Mouse (Mus musculus): ENCODE measurements around the gene Smad1. TPM values are rescaled to one million over a fixed set of nuclear protein-coding genes. Genes with fewer than 3 reads are reported as not detected.

Smad1 gene
- polyA plus RNA-seq, 1 experiment: 23.8 TPM

DNA sequence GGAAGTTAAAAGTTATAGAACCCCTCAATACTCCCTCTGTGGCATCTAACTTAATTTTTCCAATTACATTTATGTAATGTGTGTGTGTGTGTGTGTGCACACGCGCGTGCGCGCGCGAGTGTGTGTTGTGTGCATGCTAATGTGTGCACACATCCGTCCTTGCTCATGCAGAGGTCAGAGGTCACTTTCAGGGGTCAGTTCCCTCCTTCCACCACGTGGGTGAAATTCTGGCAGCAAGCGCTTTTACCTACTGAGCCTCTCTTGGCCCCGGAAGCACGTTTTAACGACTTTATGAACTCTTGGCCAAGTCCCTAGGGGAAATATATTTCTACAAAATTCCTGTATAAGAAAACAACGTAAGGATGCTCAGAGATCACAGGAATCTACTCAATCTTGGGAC lies 19.3 kb downstream of the Smad1 start:
- Histone ChIP-seq H3K27me3 (ENCODE audit: control insufficient read depth, insufficient read depth, low read length, poor library complexity, severe bottlenecking) (no peaks in the 10 kb centered on the region), H3K9ac (ENCODE audit: low read depth, poor library complexity, severe bottlenecking) (no peak overlapping the region), H3K4me3 (ENCODE audit: low read depth, low read length) (no peak overlapping the region), H3K4me1 (ENCODE audit: control insufficient read depth, insufficient read depth, low read length) (peaks cover 3% of the 10 kb centered on the region), H3K27ac (ENCODE audit: insufficient read depth, low read length) (no peak overlapping the region), H3K36me3 (ENCODE audit: control insufficient read depth, insufficient read depth, low read length, poor library complexity, severe bottlenecking) (no peaks in the 10 kb centered on the region), H3K9me3 (replicated peaks; ENCODE audit: control insufficient read depth, insufficient read depth, low read length, poor library complexity, severe bottlenecking) (no peaks in the 10 kb centered on the region; the same call in 1 of the 2 replicates)
- no peak for TF ChIP-seq EP300 (IDR thresholded peaks at IDR 0.05; ENCODE audit: insufficient read depth, low read depth, low read length)
- no peak for TF ChIP-seq POLR2A (IDR thresholded peaks at IDR 0.05; ENCODE audit: insufficient read depth, low read length)

DNA sequence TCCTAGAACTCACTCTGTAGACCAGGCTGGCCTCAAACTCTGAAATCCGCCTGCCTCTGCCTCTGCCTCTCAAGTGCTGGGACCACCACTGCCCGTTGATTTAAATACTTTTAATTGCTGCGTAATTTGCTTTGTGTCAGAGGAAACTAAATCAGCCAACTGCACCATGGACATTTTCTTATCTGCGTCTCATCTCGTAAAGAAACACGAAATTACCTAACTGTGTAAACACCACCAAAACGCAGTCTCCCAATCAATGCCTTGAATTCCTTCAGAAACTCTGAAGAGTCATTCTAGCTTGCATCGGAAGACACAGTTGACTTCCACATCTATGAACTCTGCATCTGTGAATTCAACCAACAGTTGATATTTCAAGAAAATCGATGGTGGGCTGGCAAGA lies 22.7 kb downstream of the Smad1 start:
- H3K9me3 ChIP-seq (replicated peaks; ENCODE audit: control insufficient read depth, insufficient read depth, low read length, poor library complexity, severe bottlenecking): no peaks in the 10 kb centered on the region
- H3K4me3 ChIP-seq (ENCODE audit: low read depth, low read length): no peak overlapping the region
- no peak overlapping the region for H3K9ac ChIP-seq (ENCODE audit: low read depth, poor library complexity, severe bottlenecking)
- H3K36me3 ChIP-seq (ENCODE audit: control insufficient read depth, insufficient read depth, low read length, poor library complexity, severe bottlenecking): peaks cover under 1% of the 10 kb centered on the region; the same call in 1 of the 2 replicates
- H3K27me3 ChIP-seq (ENCODE audit: control insufficient read depth, insufficient read depth, low read length, poor library complexity, severe bottlenecking): no peaks in the 10 kb centered on the region
- no peak for TF ChIP-seq CTCF (IDR thresholded peaks at IDR 0.05; ENCODE audit: low read depth, low read length)
- no peak for TF ChIP-seq POLR2A (IDR thresholded peaks at IDR 0.05; ENCODE audit: insufficient read depth, low read length)
- TF ChIP-seq EP300 (IDR thresholded peaks at IDR 0.05; ENCODE audit: insufficient read depth, low read depth, low read length): no peak
- no peak overlapping the region for H3K27ac ChIP-seq (ENCODE audit: insufficient read depth, low read length)
- peaks cover 3% of the 10 kb centered on the region for H3K4me1 ChIP-seq (ENCODE audit: control insufficient read depth, insufficient read depth, low read length)

DNA sequence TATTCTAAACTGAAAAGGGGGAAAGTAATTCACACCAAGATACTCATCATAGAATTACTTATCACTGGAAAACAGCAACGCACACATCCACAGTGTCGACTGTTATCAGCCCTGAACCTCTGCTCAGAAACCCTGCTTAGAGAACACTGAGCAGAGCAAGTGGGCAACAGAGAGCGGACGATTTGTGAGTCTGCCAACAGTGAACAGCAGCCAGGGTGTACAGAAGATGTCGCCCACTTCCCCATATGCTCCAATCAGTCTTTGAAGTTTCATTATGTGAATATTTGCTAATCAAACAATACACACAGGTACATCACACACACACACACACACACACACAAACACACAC lies 23.6 kb downstream of the Smad1 start:
- H3K27ac ChIP-seq (ENCODE audit: insufficient read depth, low read length): no peak overlapping the region
- no peaks in the 10 kb centered on the region for H3K9me3 ChIP-seq (replicated peaks; ENCODE audit: control insufficient read depth, insufficient read depth, low read length, poor library complexity, severe bottlenecking)
- TF ChIP-seq CTCF (IDR thresholded peaks at IDR 0.05; ENCODE audit: low read depth, low read length): no peak
- TF ChIP-seq EP300 (IDR thresholded peaks at IDR 0.05; ENCODE audit: insufficient read depth, low read depth, low read length): no peak
- no peak for TF ChIP-seq POLR2A (IDR thresholded peaks at IDR 0.05; ENCODE audit: insufficient read depth, low read length)
- H3K27me3 ChIP-seq (ENCODE audit: control insufficient read depth, insufficient read depth, low read length, poor library complexity, severe bottlenecking): no peaks in the 10 kb centered on the region
- H3K36me3 ChIP-seq (ENCODE audit: control insufficient read depth, insufficient read depth, low read length, poor library complexity, severe bottlenecking): peaks cover 4% of the 10 kb centered on the region; the same call in 1 of the 2 replicates
- no peak overlapping the region for H3K4me3 ChIP-seq (ENCODE audit: low read depth, low read length)
- H3K4me1 ChIP-seq (ENCODE audit: control insufficient read depth, insufficient read depth, low read length): peaks cover 3% of the 10 kb centered on the region
- no peak overlapping the region for H3K9ac ChIP-seq (ENCODE audit: low read depth, poor library complexity, severe bottlenecking)

DNA sequence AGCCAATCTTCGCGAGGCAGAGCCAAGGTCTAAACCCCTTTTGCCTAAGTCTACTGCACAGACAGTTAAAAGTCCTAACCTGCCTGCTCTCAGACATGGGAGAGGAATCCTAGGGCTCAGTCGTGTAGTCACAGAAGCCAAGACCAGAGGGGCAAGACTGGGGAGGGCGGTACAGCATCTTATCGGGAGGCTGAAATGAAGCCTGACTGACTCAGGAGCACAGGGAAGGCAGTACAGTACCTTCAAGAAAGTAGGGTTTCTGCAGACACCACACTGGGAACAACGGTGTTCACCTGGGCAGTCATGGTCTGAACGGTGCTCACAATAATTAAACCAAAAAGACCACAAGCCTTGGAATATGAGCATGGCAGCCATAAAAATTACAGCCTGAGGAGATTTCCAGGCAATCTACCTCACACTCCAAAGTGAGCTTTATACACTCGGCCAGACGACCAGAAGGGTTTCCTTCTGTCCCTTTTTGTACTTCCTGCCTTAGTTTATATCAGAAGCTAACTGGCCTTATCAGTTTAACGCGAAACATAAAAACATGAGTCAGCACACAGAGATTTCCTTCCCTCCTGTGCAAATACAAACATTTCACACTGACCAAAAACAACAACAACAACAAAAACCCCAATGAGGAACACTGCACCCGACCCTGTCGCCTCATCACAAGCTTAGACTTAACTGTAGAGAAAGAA lies 24.1 kb downstream of the Smad1 start:
- Histone ChIP-seq H3K36me3 (ENCODE audit: control insufficient read depth, insufficient read depth, low read length, poor library complexity, severe bottlenecking) (peaks cover 4% of the 10 kb centered on the region; the same call in 1 of the 2 replicates), H3K9ac (ENCODE audit: low read depth, poor library complexity, severe bottlenecking) (no peak overlapping the region), H3K4me1 (ENCODE audit: control insufficient read depth, insufficient read depth, low read length) (peaks cover 3% of the 10 kb centered on the region), H3K4me3 (ENCODE audit: low read depth, low read length) (no peak overlapping the region), H3K27ac (ENCODE audit: insufficient read depth, low read length) (no peak overlapping the region), H3K27me3 (ENCODE audit: control insufficient read depth, insufficient read depth, low read length, poor library complexity, severe bottlenecking) (no peaks in the 10 kb centered on the region), H3K9me3 (replicated peaks; ENCODE audit: control insufficient read depth, insufficient read depth, low read length, poor library complexity, severe bottlenecking) (no peaks in the 10 kb centered on the region)
- TF ChIP-seq EP300 (IDR thresholded peaks at IDR 0.05; ENCODE audit: insufficient read depth, low read depth, low read length) (no peak), CTCF (IDR thresholded peaks at IDR 0.05; ENCODE audit: low read depth, low read length) (no peak), POLR2A (IDR thresholded peaks at IDR 0.05; ENCODE audit: insufficient read depth, low read length) (no peak)

DNA sequence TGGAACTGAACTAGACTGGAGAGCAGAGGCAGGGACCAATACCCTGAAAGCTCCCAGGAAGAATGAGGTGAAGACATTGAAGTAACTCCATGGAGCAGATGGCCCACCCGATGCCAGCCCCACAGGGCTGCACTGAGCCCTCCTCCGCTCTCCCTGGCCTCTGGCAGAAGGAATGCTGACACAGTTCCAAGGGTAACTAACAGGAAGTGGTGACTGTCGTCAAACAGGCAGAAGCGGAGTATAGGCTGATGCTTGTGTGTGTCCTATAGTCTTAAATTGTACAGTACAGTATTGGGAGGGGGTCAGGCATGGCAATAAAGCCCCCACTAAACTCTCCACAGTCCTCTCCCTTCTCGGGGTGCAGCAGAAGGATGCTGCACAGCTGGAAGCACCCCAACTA lies 24.9 kb downstream of the Smad1 start:
- Histone ChIP-seq H3K27ac (ENCODE audit: insufficient read depth, low read length) (no peak overlapping the region), H3K9ac (ENCODE audit: low read depth, poor library complexity, severe bottlenecking) (no peak overlapping the region), H3K9me3 (replicated peaks; ENCODE audit: control insufficient read depth, insufficient read depth, low read length, poor library complexity, severe bottlenecking) (no peaks in the 10 kb centered on the region), H3K4me3 (ENCODE audit: low read depth, low read length) (no peak overlapping the region), H3K27me3 (ENCODE audit: control insufficient read depth, insufficient read depth, low read length, poor library complexity, severe bottlenecking) (no peaks in the 10 kb centered on the region), H3K4me1 (ENCODE audit: control insufficient read depth, insufficient read depth, low read length) (peaks cover 2% of the 10 kb centered on the region), H3K36me3 (ENCODE audit: control insufficient read depth, insufficient read depth, low read length, poor library complexity, severe bottlenecking) (peaks cover 9% of the 10 kb centered on the region; the same call in 1 of the 2 replicates)
- TF ChIP-seq EP300 (IDR thresholded peaks at IDR 0.05; ENCODE audit: insufficient read depth, low read depth, low read length) (no peak), POLR2A (IDR thresholded peaks at IDR 0.05; ENCODE audit: insufficient read depth, low read length) (no peak), CTCF (IDR thresholded peaks at IDR 0.05; ENCODE audit: low read depth, low read length) (no peak)

DNA sequence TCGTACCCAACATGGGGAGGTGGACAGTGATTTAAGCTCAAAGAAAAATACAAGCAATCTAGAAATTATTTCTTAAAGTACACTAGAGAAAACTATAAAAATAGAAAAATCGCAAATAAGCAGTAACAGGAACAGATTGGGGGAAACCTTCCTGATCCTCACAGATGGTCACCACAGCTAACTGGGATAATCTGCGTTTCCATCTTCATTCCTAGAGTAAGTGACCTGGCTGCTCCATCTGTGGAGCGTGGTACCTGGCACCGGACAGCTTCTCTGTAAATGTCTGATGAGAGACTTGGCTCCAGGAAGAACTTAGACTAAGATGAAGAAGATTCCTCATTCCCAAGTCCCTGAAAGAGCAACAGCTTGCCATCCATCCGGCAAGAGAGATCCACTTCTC lies 25.8 kb downstream of the Smad1 start:
- H3K9me3 ChIP-seq (replicated peaks; ENCODE audit: control insufficient read depth, insufficient read depth, low read length, poor library complexity, severe bottlenecking): no peaks in the 10 kb centered on the region
- H3K4me1 ChIP-seq (ENCODE audit: control insufficient read depth, insufficient read depth, low read length): peaks cover 2% of the 10 kb centered on the region
- TF ChIP-seq EP300 (IDR thresholded peaks at IDR 0.05; ENCODE audit: insufficient read depth, low read depth, low read length): no peak
- TF ChIP-seq POLR2A (IDR thresholded peaks at IDR 0.05; ENCODE audit: insufficient read depth, low read length): no peak
- no peak for TF ChIP-seq CTCF (IDR thresholded peaks at IDR 0.05; ENCODE audit: low read depth, low read length)
- H3K27me3 ChIP-seq (ENCODE audit: control insufficient read depth, insufficient read depth, low read length, poor library complexity, severe bottlenecking): no peaks in the 10 kb centered on the region
- no peak overlapping the region for H3K27ac ChIP-seq (ENCODE audit: insufficient read depth, low read length)
- no peak overlapping the region for H3K9ac ChIP-seq (ENCODE audit: low read depth, poor library complexity, severe bottlenecking)
- no peak overlapping the region for H3K4me3 ChIP-seq (ENCODE audit: low read depth, low read length)
- peaks cover 9% of the 10 kb centered on the region; the same call in 1 of the 2 replicates for H3K36me3 ChIP-seq (ENCODE audit: control insufficient read depth, insufficient read depth, low read length, poor library complexity, severe bottlenecking)
